Mouse (Mus musculus) T-helper 1 cell (primary cell): ENCODE data around the gene Rprm.

Experiments
- in situ Hi-C: fragments of 300-600 bp; cut with MboI, MseI; formaldehyde crosslinking; loops from one replicate; pipeline ENCODE4 v1.15.1; 2025; ENCODE audit warnings: high pct_unique_total_duplicates

Rprm gene

DNA sequence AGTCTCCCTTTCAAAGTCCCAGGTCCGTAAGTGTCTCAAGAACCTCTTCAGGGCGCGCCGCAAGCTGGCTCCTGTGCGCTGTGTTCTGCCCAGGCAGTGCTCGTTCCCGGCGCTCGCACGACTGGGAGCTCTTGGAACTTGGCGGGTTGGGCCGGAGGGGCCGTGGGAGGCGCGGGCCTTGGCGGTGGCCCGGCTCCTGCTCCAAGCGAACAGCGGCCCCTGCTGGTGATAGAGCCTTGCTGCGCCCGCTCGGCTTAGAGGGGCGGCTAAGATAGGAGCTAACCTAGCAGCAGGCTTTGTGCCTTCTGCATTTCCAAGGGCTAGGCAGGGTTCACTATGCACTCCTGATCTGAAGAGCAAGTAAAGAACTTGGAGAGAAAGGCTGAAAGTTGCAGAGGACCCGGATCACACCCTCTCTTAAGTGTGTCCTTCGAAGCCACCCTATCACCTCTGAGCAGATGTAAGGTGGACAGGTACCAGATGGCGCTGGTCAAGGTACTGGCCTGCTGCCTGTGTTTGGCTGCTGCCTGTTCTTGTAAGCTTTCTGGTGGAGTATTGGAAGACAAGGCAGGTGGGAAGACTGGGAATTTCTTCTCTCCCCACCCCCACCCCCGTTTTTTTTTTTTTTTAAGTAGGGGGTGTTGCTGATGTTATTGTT, at the start of gene Rprm:
Gene Rprm, minus strand, starts transcription at position 123 of the 658 bp plus-strand sequence.
- in situ Hi-C loops, result loop anchor here (25.0 kb wide), 1 partner anchor 1048 kb away; no protein-coding TSS in a partner anchor

DNA sequence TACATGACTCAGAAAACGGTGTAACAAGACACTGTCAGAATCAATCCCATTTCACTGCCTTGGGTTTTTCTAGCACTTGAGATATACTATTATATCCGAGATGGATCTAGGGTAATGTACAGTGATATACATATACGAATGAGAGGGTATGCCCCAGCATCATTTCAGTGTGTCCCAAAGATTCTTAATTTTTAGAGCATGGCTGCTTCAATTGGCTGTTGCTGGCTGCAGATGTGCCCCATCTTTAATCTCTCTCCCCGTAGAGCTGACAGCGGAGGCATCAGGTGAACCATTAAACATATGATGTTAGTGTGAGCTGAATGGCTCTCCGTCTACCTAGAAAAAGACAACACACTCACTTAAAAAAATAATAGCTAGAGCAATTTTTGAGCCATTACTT, 34.0 kb upstream of the Rprm start:
- in situ Hi-C loops, result loop anchor here (25.0 kb wide), 1 partner anchor 782 kb away; no protein-coding TSS in a partner anchor

DNA sequence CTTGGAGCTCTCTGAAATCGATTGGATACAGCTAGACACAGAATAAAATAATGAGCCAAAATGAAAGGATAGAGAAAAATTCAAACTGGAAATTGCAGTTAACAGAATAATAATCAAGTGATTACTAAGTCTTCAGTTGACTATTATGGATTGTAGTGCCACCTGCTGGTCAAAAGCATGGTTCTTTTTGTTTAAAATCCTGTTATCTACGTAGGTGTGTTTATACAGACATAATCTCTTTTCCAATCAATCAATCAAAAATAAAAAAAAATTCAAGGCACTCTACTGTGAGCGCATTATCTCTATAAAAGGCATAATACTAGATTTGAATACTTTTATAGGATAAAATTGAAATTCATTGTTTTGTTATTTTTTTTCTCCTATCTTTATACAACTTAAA, 33.5 kb upstream of the Rprm start:
- in situ Hi-C loops, result loop anchor here (25.0 kb wide), 1 partner anchor 782 kb away; no protein-coding TSS in a partner anchor

DNA sequence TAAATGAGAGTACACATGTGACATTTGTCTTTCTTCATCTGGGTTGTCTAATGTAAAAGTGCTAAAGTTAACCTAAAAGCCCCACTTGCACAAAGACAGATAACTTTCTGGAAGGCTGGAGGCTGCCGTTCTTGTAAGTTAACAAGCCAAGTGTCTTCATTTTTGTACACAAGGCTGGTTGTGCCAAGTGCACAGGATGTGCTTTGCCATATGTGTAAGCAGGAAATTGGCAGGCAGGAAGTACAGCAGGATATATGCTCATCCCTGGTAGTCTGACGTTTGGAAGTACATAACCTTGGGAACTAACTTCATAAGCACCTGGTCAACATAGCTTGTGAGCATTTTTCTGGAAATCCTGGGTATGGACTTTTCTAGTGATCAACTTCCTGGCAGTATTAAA, 25.9 kb upstream of the Rprm start:
- in situ Hi-C loops, result loop anchor here (25.0 kb wide), 1 partner anchor 774 kb away; no protein-coding TSS in a partner anchor

DNA sequence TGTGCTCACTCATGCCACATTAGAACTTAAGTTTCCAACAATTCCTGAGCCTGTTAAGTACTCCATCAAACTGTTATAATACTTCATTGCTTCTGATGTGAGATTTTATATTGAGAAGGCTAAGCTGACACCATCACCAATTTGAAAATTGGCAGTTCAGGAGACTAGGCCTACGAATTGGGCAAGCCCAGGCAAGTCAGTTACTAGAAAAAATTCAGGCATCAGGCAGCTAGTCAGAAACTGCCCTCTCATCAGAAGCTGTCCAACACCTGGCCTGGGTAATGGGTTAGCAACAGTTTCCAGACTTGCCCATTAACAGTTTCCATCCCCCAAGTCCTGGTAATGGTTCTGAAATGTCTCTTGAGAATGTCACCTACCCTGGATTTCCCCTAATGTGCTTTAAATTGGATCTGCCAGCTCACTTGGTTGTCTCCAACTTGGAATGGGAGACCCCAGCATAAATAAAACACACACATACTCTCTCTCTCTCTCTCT, 20.9 kb upstream of the Rprm start:
- in situ Hi-C loops, result loop anchor here (25.0 kb wide), 1 partner anchor 769 kb away; no protein-coding TSS in a partner anchor

DNA sequence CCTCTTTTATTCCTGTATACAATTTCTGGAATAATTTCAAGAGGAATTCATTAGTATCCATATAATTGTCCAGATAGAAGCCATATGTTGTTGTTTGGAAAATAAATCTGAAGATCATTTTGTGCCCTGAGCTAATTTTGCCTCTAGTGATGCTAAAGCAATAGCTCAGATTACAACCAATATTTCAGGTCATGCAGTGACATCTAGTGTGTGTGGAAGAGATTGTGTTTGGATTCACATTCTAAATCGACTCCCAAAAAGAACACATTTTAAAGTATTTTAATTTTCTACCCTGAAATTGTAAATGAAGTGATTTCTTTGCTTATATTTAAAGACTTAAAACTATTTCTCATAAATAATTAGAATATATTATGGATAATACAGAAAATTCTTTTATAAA, 14.6 kb upstream of the Rprm start:
- in situ Hi-C loops, result loop anchor here (25.0 kb wide), 2 partner anchors 763 to 1063 kb away; no protein-coding TSS in a partner anchor

DNA sequence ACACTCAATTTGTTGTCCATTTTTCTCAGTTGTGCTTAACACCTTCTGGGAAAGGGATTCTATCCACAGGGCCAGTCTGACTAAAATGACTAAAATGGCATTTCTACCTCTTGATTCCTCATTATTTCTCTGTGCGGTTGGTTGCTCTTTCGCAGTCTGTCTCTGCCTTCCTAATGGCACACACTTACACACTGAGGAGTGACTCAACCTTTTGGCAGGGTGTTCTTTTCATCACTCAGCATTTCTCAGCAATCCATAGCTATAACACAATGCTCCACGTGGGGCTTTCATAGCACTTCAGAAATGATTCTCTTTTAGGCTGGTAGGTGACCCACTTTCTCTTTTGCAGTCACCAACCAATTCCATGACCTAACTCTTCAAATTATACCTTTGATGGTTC, 7.3 kb upstream of the Rprm start:
- in situ Hi-C loops, result loop anchor here (25.0 kb wide), 1 partner anchor 1055 kb away; no protein-coding TSS in a partner anchor

DNA sequence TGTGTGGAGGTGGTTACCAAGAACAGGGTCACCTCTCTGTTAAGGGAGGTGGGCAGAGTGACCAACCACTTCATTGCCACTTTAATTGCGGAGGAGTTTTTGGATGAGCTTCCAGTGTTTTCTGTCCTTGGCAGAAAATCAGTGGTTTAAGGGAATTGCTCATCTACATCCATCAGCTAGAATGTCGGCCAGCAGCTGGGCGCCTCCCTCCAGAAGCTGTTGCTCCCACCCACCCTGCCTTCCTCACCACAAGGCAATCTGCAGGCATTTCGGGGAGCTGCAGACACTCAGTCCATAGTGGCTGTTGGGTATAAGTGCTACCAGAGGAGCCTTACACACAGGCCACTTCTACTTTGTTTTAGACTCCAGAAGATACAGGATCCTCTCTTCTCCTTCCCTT, 902 bp upstream of the Rprm start:
- in situ Hi-C loops, result loop anchor here (25.0 kb wide), 1 partner anchor 1049 kb away; no protein-coding TSS in a partner anchor

DNA sequence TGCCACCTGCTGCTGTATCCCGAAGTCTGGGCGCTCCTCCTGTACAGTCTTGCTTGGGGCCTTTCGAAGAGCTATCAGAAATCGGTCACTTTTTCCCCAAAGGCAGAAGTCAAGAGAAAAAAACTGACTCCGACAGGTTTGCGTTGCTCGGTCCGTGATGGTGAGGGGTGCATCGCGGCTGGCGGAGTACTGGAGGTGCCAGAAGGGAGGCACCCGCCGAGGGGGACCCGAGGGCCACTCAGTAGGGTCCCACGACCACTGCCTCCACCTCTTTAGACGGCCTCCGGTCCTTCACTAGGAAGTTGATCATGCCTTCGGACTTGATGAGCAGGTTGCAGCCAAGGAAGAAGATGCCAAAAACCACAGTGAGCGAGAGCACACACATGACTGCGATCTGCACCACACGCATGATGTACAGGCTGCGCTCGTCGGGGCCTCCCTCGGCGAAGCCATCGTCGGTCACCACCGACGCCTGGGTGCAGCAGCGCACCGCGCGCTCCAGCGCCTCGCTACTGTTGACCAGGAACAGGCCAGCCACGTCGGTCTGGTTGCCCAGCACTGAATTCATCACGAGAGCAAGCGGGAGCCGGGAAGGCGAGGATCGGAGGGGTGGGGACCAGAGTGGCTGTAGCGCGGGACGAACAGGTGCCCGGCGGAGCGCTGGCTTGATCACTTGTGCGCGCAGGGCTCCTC, 469 bp downstream of the Rprm start:
- in situ Hi-C loops, result loop anchor here (25.0 kb wide), 1 partner anchor 1048 kb away; no protein-coding TSS in a partner anchor

DNA sequence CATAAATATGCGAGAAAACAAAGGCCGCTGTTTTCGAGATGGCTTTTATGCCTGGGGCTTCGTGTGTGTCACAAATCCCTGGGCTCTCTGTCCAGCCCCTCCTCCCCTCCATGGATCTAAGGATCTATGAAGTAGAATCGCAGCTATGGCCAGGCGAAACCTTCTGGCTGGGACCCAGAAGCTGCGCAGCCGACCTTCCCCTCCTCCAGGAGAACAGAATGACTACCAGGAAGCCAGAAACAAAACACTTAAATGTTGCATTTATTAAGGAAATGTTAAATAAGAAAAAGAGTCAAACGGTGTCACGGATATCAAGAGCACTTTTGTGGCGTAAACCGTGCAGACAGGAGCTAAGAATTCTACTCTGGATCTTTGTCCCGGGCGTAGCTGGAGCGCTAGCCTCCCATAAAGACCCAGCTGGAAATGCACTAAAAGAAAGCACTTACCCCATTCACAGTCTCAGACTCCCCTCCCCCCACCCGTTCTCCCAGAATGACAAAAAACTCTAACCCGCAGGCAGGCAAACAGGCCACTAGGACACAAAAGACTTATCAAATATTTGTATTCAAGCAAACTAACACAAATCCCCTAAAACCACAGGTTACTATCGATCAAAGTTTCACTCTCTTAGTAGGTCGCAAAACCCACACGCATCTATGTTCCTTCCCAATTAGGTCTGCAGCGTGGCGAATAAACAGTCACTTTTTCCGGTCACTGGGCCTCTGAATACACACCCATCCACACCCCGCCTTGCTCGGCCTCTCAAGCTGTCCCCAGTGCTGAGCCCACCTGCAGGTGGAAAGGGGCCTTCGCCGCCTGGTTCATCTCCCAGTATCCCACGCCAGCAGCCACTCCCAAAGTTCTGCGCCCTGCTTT, 1.3 kb downstream of the Rprm start:
- in situ Hi-C loops, result loop anchor here (25.0 kb wide), 1 partner anchor 1047 kb away; no protein-coding TSS in a partner anchor

DNA sequence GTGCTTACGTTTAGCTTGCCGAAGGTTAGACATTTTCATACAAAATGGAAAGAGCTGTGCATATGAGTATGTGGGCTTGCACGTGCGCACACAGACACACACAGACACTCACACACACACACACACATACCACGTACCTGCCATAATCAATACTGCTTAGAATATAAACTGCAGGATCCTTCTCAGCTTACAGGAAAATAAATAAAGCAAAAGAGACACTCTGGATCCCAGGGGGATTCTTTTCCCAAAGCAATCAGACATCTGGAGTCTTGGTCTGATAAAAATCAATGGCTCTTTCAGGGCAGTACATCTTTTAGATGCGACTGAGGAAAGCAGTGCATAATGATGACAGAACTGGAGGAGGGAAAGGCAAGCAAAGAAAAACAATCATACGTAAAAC, 6.4 kb downstream of the Rprm start:
- in situ Hi-C loops, result loop anchor here (25.0 kb wide), 1 partner anchor 1042 kb away; no protein-coding TSS in a partner anchor

DNA sequence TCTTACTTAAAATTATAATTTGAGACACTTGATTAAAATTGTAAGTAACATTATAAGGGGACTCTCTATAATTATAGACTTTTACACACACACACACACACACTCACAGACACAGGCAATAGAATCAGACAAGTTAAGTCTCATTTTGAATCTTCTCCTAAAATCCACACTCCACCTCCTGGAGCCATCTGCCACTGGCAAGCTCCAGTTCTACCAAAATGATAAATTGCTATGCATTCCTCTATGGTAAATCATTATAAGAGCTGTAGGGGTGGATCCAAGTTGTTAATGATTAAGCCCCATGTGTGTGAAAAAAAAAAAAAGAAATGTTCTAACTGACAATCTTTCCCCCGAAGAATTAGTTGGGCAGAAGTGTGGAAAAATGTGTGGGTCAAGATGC, 13.8 kb downstream of the Rprm start:
- in situ Hi-C loops, result no loop called here

DNA sequence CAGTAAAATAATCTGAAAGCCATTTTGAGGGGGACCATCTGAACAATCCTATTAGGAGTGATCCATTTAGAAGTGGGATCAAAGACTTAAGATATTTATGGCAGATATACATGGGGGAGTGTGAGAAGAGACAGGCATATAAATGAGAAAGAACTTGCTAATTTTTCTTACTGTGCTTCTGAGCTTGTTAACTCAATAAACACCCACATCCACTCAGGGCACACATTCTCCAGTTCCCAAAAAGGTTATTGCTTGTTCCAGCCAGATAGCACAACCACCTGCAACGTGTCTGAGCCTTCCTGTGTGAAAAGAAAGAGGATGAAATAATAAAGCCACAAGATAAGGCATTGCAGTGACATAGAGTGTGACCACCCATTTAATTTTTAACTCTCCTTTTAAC, 22.9 kb downstream of the Rprm start:
- in situ Hi-C loops, result no loop called here

DNA sequence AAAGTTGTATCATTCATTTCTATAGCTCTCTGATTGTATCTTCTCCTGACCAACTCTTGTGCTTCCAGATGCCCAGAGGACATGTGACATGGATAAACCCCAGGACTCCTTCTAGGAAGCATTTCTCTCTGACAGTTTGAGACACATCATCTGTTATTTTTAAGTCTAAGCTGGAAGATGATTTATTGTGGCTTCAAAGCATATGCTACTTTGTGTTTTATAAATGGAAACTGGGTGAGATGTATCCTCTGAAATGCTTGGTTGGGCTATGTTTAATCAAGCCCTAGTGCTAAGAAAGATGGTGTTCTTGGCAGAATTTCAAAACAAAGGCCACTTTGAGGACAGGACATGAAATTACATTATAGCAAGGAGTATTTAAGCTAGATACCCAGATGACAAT, 24.3 kb downstream of the Rprm start:
- in situ Hi-C loops, result no loop called here
